Mouse (Mus musculus): ENCODE measurements around the gene Arhgap24. TPM values are rescaled to one million over a fixed set of nuclear protein-coding genes. Genes with fewer than 3 reads are reported as not detected.

Arhgap24 gene
- total and polyA plus RNA-seq, 3 experiments: 34.7 to 51.6 (median 47.9) TPM

DNA sequence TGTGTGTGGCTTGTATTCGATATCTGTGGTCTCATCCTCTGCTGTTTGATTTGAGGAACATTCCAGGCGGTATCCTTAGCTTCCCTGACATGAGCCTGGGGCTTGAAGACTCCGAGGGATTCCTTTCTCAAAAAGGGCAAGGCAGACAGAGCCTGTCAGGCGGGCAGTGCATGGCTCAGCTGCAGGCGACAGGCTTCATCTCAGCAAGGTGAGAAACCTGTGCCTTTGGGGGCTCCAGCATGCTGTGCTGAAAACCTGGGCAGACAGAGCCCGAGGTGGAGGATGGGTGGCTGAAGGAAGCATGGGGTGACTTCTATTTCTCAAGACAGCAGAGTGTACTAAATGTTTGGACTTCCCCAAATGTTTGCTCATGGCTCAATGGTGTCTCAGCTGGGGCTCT, 13.6 kb downstream of the Arhgap24 start:
- in situ Hi-C loops (cut with MboI; ENCODE audit: low pct_ligation_motif_present, low pct_unique_long_range_greater_than_20kb, low sequenced_read_pairs): no loop called here
- Histone ChIP-seq H3K9me3 (replicated peaks; ENCODE audit: low read length) (no peaks in the 10 kb centered on the region), H3K4me3 (replicated peaks in 1 of 3; ENCODE audit: low read depth in 2 of 3, low read length in 2 of 3, poor library complexity in 1 of 3) (no peak overlapping the region), H3K4me2 (ENCODE audit: insufficient read depth, low read depth, poor library complexity, severe bottlenecking) (no peak overlapping the region), H3K4me1 (ENCODE audit: control insufficient read depth in 1 of 2, insufficient read depth in 2 of 2) (peaks cover 16 to 85% of the 10 kb centered on the region in 2 experiments), H3K36me3 (replicated peaks in 1 of 2; ENCODE audit: control insufficient read depth in 1 of 2, insufficient read depth in 1 of 2, low read length in 1 of 2) (peaks cover 0 to 43% of the 10 kb centered on the region in 2 experiments), H3K27me3 (replicated peaks) (no peaks in the 10 kb centered on the region), H3K27ac (ENCODE audit: insufficient read depth, low read depth) (no peak overlapping the region), H3K9ac (ENCODE audit: insufficient read depth, low read depth) (0 out of 2 replicates have a peak overlapping the region, but pooled peaks have one; percentile 9), H3K79me2 (replicated peaks; ENCODE audit: control insufficient read depth, extremely low read depth, insufficient read depth, poor library complexity, severe bottlenecking) (peaks cover 38% of the 10 kb centered on the region)
- dilution Hi-C loops (cut with MboI; ENCODE audit: extremely low pct_ligation_motif_present, extremely low pct_unique_long_range_greater_than_20kb, low sequenced_read_pairs): no loop called here
- DNase-seq (ENCODE audit: extremely low read depth): peak; percentile 49
- TF ChIP-seq PAX5 (IDR thresholded peaks at IDR 0.05; ENCODE audit: low read length) (no peak), ETS1 (conservative IDR thresholded peaks at IDR 0.05; ENCODE audit: low read depth, low read length) (peak; percentile 34), TCF12 (IDR thresholded peaks at IDR 0.05; ENCODE audit: low read depth, low read length) (no peak)

DNA sequence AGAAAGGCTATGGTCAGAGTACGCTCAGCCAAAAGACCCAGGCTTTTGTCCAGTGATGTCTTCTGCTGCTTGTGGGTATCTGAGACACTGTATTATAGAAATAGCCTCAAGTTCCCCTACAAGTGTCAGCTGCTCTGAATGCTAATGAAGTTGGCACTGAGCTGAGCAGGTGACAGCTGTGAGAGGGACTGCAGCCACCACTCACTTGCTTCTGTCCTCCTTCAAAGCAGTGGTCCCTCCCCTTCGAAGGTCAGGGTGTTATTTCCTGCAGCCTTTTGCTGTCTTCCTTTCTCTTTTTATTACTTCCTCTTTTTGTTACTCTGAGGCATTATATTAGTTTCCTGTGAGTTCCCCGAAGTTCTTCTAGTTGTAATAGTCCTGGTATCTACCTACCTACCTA, 16.0 kb downstream of the Arhgap24 start:
- in situ Hi-C loops (cut with MboI; ENCODE audit: low pct_ligation_motif_present, low pct_unique_long_range_greater_than_20kb, low sequenced_read_pairs) (no loop called here), dilution Hi-C loops (cut with MboI; ENCODE audit: extremely low pct_ligation_motif_present, extremely low pct_unique_long_range_greater_than_20kb, low sequenced_read_pairs) (no loop called here)
- Histone ChIP-seq H3K9ac (ENCODE audit: insufficient read depth, low read depth) (peak overlapping the region; percentile 63), H3K4me2 (ENCODE audit: insufficient read depth, low read depth, poor library complexity, severe bottlenecking) (peak overlapping the region; percentile 95), H3K4me1 (ENCODE audit: control insufficient read depth in 1 of 2, insufficient read depth in 2 of 2) (peaks cover 31 to 89% of the 10 kb centered on the region in 2 experiments), H3K27me3 (replicated peaks) (no peaks in the 10 kb centered on the region), H3K79me2 (replicated peaks; ENCODE audit: control insufficient read depth, extremely low read depth, insufficient read depth, poor library complexity, severe bottlenecking) (peaks cover 40% of the 10 kb centered on the region), H3K27ac (ENCODE audit: insufficient read depth, low read depth) (peak overlapping the region; percentile 85), H3K4me3 (replicated peaks in 1 of 3; ENCODE audit: low read depth in 2 of 3, low read length in 2 of 3, poor library complexity in 1 of 3) (no peak overlapping the region), H3K9me3 (replicated peaks; ENCODE audit: low read length) (no peaks in the 10 kb centered on the region), H3K36me3 (replicated peaks in 1 of 2; ENCODE audit: control insufficient read depth in 1 of 2, insufficient read depth in 1 of 2, low read length in 1 of 2) (peaks cover 8 to 49% of the 10 kb centered on the region in 2 experiments)
- DNase-seq (ENCODE audit: extremely low read depth): peak; percentile 96
- TF ChIP-seq SIN3A (IDR thresholded peaks at IDR 0.05; ENCODE audit: low read length) (peak; percentile 85), NELFE (IDR thresholded peaks at IDR 0.05; ENCODE audit: low read depth, low read length) (no peak), USF1 (IDR thresholded peaks at IDR 0.05; ENCODE audit: low read depth, low read length) (no peak), IRF4 (IDR thresholded peaks at IDR 0.05; ENCODE audit: low read depth, low read length) (peak; percentile 69; the same call in 1 of the 2 replicates), POLR2AphosphoS2 (IDR thresholded peaks at IDR 0.05; ENCODE audit: low read depth, low read length) (no peak), CHD2 (IDR thresholded peaks at IDR 0.05; ENCODE audit: low read length) (no peak), E2F4 (IDR thresholded peaks at IDR 0.05; ENCODE audit: insufficient replicate concordance, low read depth, low read length) (no peak), EP300 (IDR thresholded peaks at IDR 0.05; ENCODE audit: low read length) (peak; percentile 91), MAFK (IDR thresholded peaks at IDR 0.05; ENCODE audit: insufficient replicate concordance, low read length) (no peak), HCFC1 (IDR thresholded peaks at IDR 0.05; ENCODE audit: low read depth, low read length) (peak; percentile 65), JUN (IDR thresholded peaks at IDR 0.05; ENCODE audit: insufficient read depth, low read depth, low read length) (no peak), USF2 (conservative IDR thresholded peaks at IDR 0.05; ENCODE audit: low read depth, low read length) (no peak), JUND (conservative IDR thresholded peaks at IDR 0.05; ENCODE audit: low read depth, low read length) (peak; percentile 53; the same call in 1 of the 2 replicates), RCOR1 (conservative IDR thresholded peaks at IDR 0.05; ENCODE audit: low read depth, low read length) (peak; percentile 44; the same call in 1 of the 2 replicates), TCF12 (IDR thresholded peaks at IDR 0.05; ENCODE audit: low read depth, low read length) (peak; percentile 97), TBP (conservative IDR thresholded peaks at IDR 0.05; ENCODE audit: low read depth, low read length) (peak; percentile 79; the same call in 1 of the 2 replicates), ZMIZ1 (IDR thresholded peaks at IDR 0.05; ENCODE audit: low read depth, low read length) (no peak), SMC3 (IDR thresholded peaks at IDR 0.05; ENCODE audit: low read depth, low read length) (no peak), ETS1 (conservative IDR thresholded peaks at IDR 0.05; ENCODE audit: low read depth, low read length) (peak; percentile 95), NRF1 (IDR thresholded peaks at IDR 0.05; ENCODE audit: low read depth, low read length) (no peak), MAZ (IDR thresholded peaks at IDR 0.05; ENCODE audit: low read depth, low read length) (no peak), KAT2A (IDR thresholded peaks at IDR 0.05; ENCODE audit: insufficient replicate concordance, low read length) (no peak), CHD1 (IDR thresholded peaks at IDR 0.05; ENCODE audit: low read depth, low read length) (no peak), UBTF (IDR thresholded peaks at IDR 0.05; ENCODE audit: low read depth, low read length) (no peak), BHLHE40 (IDR thresholded peaks at IDR 0.05; ENCODE audit: low read depth, low read length) (peak; percentile 93), PAX5 (IDR thresholded peaks at IDR 0.05; ENCODE audit: low read length) (no peak), MXI1 (IDR thresholded peaks at IDR 0.05; ENCODE audit: low read depth, low read length) (0 out of 2 replicates have a peak, but pooled peaks have one; percentile 51), MAX (IDR thresholded peaks at IDR 0.05; ENCODE audit: low read length) (peak; percentile 60; the same call in 1 of the 2 replicates), ZKSCAN1 (IDR thresholded peaks at IDR 0.05; ENCODE audit: borderline replicate concordance, low read depth, low read length) (no peak), ZNF384 (IDR thresholded peaks at IDR 0.05; ENCODE audit: low read depth, low read length) (no peak), RAD21 (IDR thresholded peaks at IDR 0.05; ENCODE audit: low read depth, low read length) (no peak; the same call in 1 of the 2 replicates), CTCF (conservative IDR thresholded peaks at IDR 0.05 in 1 of 2, IDR thresholded peaks at IDR 0.05 in 1 of 2; ENCODE audit: low read depth in 2 of 2, low read length in 2 of 2) (no peak), ZC3H11A (IDR thresholded peaks at IDR 0.05; ENCODE audit: low read depth, low read length) (no peak)
